ENCODE assay signal across 17 mouse cellular contexts in genomic region chr14:119952877-119953624, GRCm38 (mm10).
A peak's percentile ranks its signal among the peaks of the same experiment; 100 is the strongest.
DNase-seq lines count a peak whose midpoint lies in the region; ATAC-seq lines count a peak whose summit lies in the region.
"Had no signal": no experiment of that assay in that cellular context is flagged by ENCODE, and none has a peak within 500 bp of the region (broad histone marks: within the 10 kb centered on the region; RNA-seq: fewer than 3 reads in every experiment).

No protein-coding gene starts in this region.

- no peak overlapping the region for H3K9ac ChIP-seq in hindbrain, embryonic 14.5 days
- H3K9ac ChIP-seq in hindbrain, embryonic 13.5 days = no peak overlapping the region
- no peak overlapping the region for H3K9ac ChIP-seq in midbrain, embryonic 15.5 days
- H3K9ac ChIP-seq in midbrain, embryonic 16.5 days (ENCODE audit: low read depth, low read length) = no peak overlapping the region
- no peak overlapping the region for H3K9ac ChIP-seq in forebrain, embryonic 15.5 days (replicated peaks)
- H3K9ac ChIP-seq: heart, embryonic 15.5 days; limb, embryonic 13.5 days; liver, embryonic 13.5 days; lung, embryonic 14.5 days had no signal

- H3K4me2 ChIP-seq in hindbrain, embryonic 14.5 days (replicated peaks) = no peak overlapping the region
- H3K4me2 ChIP-seq in hindbrain, embryonic 13.5 days = no peak overlapping the region
- no peak overlapping the region for H3K4me2 ChIP-seq in midbrain, embryonic 15.5 days
- H3K4me2 ChIP-seq in midbrain, embryonic 16.5 days (ENCODE audit: low read length) = no peak overlapping the region
- no peak overlapping the region for H3K4me2 ChIP-seq in forebrain, embryonic 15.5 days (replicated peaks)
- H3K4me2 ChIP-seq: heart, embryonic 15.5 days; limb, embryonic 13.5 days; liver, embryonic 13.5 days; lung, embryonic 14.5 days had no signal

- ATAC-seq in hindbrain, embryonic 14.5 days (ENCODE audit: low FRiP score) = no peak
- ATAC-seq in hindbrain, embryonic 13.5 days (ENCODE audit: low FRiP score) = no peak
- 0 out of 2 replicates have a peak, but pooled peaks have one; percentile 24 for ATAC-seq in midbrain, embryonic 15.5 days (replicated peaks)
- no peak for ATAC-seq in midbrain, embryonic 16.5 days
- ATAC-seq in forebrain, embryonic 15.5 days (replicated peaks) = peak; percentile 64

- no peaks in the 10 kb centered on the region for H3K27me3 ChIP-seq in hindbrain, embryonic 14.5 days (ENCODE audit: control insufficient read depth, insufficient read depth, low read length)
- H3K27me3 ChIP-seq in hindbrain, embryonic 13.5 days = no peaks in the 10 kb centered on the region
- H3K27me3 ChIP-seq in midbrain, embryonic 15.5 days (replicated peaks) = no peaks in the 10 kb centered on the region
- H3K27me3 ChIP-seq in midbrain, embryonic 16.5 days (ENCODE audit: control insufficient read depth, insufficient read depth, low read depth, low read length) = no peaks in the 10 kb centered on the region
- no peaks in the 10 kb centered on the region for H3K27me3 ChIP-seq in forebrain, embryonic 15.5 days
- H3K27me3 ChIP-seq: heart, embryonic 15.5 days; limb, embryonic 13.5 days; liver, embryonic 13.5 days had no signal

- H3K4me1 ChIP-seq in hindbrain, embryonic 14.5 days (replicated peaks; ENCODE audit: control insufficient read depth, insufficient read depth, low read length) = peaks cover 12% of the 10 kb centered on the region
- H3K4me1 ChIP-seq in hindbrain, embryonic 13.5 days (replicated peaks) = peaks cover 12% of the 10 kb centered on the region
- no peaks in the 10 kb centered on the region for H3K4me1 ChIP-seq in midbrain, embryonic 15.5 days
- H3K4me1 ChIP-seq in midbrain, embryonic 16.5 days (ENCODE audit: control insufficient read depth, insufficient read depth, low read length) = no peaks in the 10 kb centered on the region
- peaks cover 16% of the 10 kb centered on the region for H3K4me1 ChIP-seq in forebrain, embryonic 15.5 days
- H3K4me1 ChIP-seq: heart, embryonic 15.5 days; limb, embryonic 13.5 days; liver, embryonic 13.5 days had no signal

- H3K27ac ChIP-seq in hindbrain, embryonic 14.5 days = peak overlapping the region; percentile 26; the same call in 1 of the 2 replicates
- no peak overlapping the region; the same call in 1 of the 2 replicates for H3K27ac ChIP-seq in hindbrain, embryonic 13.5 days
- no peak overlapping the region for H3K27ac ChIP-seq in midbrain, embryonic 15.5 days
- no peak overlapping the region for H3K27ac ChIP-seq in midbrain, embryonic 16.5 days (ENCODE audit: low read length)
- no peak overlapping the region for H3K27ac ChIP-seq in forebrain, embryonic 15.5 days (replicated peaks)
- H3K27ac ChIP-seq: heart, embryonic 15.5 days; limb, embryonic 13.5 days; liver, embryonic 13.5 days had no signal

- H3K36me3 ChIP-seq in hindbrain, embryonic 14.5 days (replicated peaks; ENCODE audit: control insufficient read depth, insufficient read depth) = no peaks in the 10 kb centered on the region
- H3K36me3 ChIP-seq in hindbrain, embryonic 13.5 days = no peaks in the 10 kb centered on the region
- H3K36me3 ChIP-seq in midbrain, embryonic 15.5 days (replicated peaks) = no peaks in the 10 kb centered on the region
- no peaks in the 10 kb centered on the region for H3K36me3 ChIP-seq in midbrain, embryonic 16.5 days (ENCODE audit: control insufficient read depth, insufficient read depth, low read length)
- no peaks in the 10 kb centered on the region for H3K36me3 ChIP-seq in forebrain, embryonic 15.5 days
- H3K36me3 ChIP-seq: heart, embryonic 15.5 days; limb, embryonic 13.5 days; liver, embryonic 13.5 days had no signal

- DNase-seq in hindbrain, embryonic 14.5 days (ENCODE audit: low spot score) = peak; percentile 34
- DNase-seq in retina, postnatal 1 day = peak; percentile 47
- no peak for DNase-seq in gastrocnemius, postnatal 25 days
- DNase-seq: gastrocnemius, postnatal 36 days; heart, postnatal 4 days; kidney, adult 8-10 months; liver, embryonic 13.5 days; lung, embryonic 14.5 days; lung, postnatal 4 days; thymus, postnatal 36 days had no signal

- H3K4me3 ChIP-seq in hindbrain, embryonic 14.5 days (replicated peaks; ENCODE audit: low read length) = no peak overlapping the region
- no peak overlapping the region for H3K4me3 ChIP-seq in hindbrain, embryonic 13.5 days
- no peak overlapping the region for H3K4me3 ChIP-seq in midbrain, embryonic 15.5 days
- H3K4me3 ChIP-seq in midbrain, embryonic 16.5 days (ENCODE audit: low read depth, low read length) = no peak overlapping the region
- H3K4me3 ChIP-seq in forebrain, embryonic 15.5 days = no peak overlapping the region
- H3K4me3 ChIP-seq: heart, embryonic 15.5 days; limb, embryonic 13.5 days; liver, embryonic 13.5 days; myocyte had no signal

- 57% methylated on average over 10 of the region's 10 CpGs for WGBS in hindbrain, embryonic 14.5 days
- 53% methylated on average over 10 of the region's 10 CpGs for WGBS in hindbrain, embryonic 13.5 days
- 53% methylated on average over 10 of the region's 10 CpGs for WGBS in midbrain, embryonic 15.5 days
- 58% methylated on average over 10 of the region's 10 CpGs for WGBS in midbrain, embryonic 16.5 days
- WGBS in forebrain, embryonic 15.5 days = 24% methylated on average over 10 of the region's 10 CpGs

- H3K9me3 ChIP-seq in hindbrain, embryonic 14.5 days (ENCODE audit: control insufficient read depth, low read length) = no peaks in the 10 kb centered on the region
- H3K9me3 ChIP-seq in hindbrain, embryonic 13.5 days = no peaks in the 10 kb centered on the region
- H3K9me3 ChIP-seq in midbrain, embryonic 15.5 days = no peaks in the 10 kb centered on the region
- no peaks in the 10 kb centered on the region for H3K9me3 ChIP-seq in midbrain, embryonic 16.5 days (replicated peaks; ENCODE audit: control insufficient read depth, low read length, poor library complexity, severe bottlenecking)
- no peaks in the 10 kb centered on the region for H3K9me3 ChIP-seq in forebrain, embryonic 15.5 days
- H3K9me3 ChIP-seq: heart, embryonic 15.5 days; limb, embryonic 13.5 days had no signal

Comparison
In these comparisons a context has a peak if more than half of its experiments do, and no peak if none do; other contexts are left out.
1. ATAC-seq: peak in midbrain, embryonic 15.5 days (single experiment) and forebrain, embryonic 15.5 days (single experiment); none in hindbrain, embryonic 14.5 days (single experiment), hindbrain, embryonic 13.5 days (single experiment) and midbrain, embryonic 16.5 days (single experiment).